Mouse (Mus musculus): ENCODE measurements around the gene Sinhcaf.
"Not testable (repeated sequence)": the region's sequence is repeated elsewhere in the genome, so short reads cannot be mapped to it uniquely, and the experiment has no call there.

- not testable (repeated sequence) for TF ChIP-seq EP300 (IDR thresholded peaks at IDR 0.05; ENCODE audit: low read length); POLR2A (IDR thresholded peaks at IDR 0.05; ENCODE audit: low read depth, low read length); CHD2 (IDR thresholded peaks at IDR 0.05; ENCODE audit: low read length); MAX (IDR thresholded peaks at IDR 0.05; ENCODE audit: low read length); SIN3A (IDR thresholded peaks at IDR 0.05; ENCODE audit: low read length); JUN (IDR thresholded peaks at IDR 0.05; ENCODE audit: insufficient read depth, low read depth, low read length)
- TF ChIP-seq CTCF (conservative IDR thresholded peaks at IDR 0.05 in 1 of 2, IDR thresholded peaks at IDR 0.05 in 1 of 2; ENCODE audit: low read depth in 2 of 2, low read length in 2 of 2) (peak in 1 of 2 experiments; percentile 61; a peak in 2 of 4 replicates), ZNF384 (IDR thresholded peaks at IDR 0.05; ENCODE audit: low read depth, low read length) (peak; percentile 94), SMC3 (IDR thresholded peaks at IDR 0.05; ENCODE audit: low read depth, low read length) (peak; percentile 30)
These were observed 5.9 kb downstream of the Sinhcaf start for GRCm38 (mm10) chr6:148940383-148940782.

All from CH12.LX (cell line).